Mouse (Mus musculus) cerebellum, adult 2 months (tissue): ENCODE data around the gene Slc5a10.

Experiments used
- CTCF ChIP-seq: fragments of 200-500 bp; IDR thresholded peaks from 2 replicates; pipeline ENCODE4 v1.5.1; 2011; ENCODE audit warnings: low read depth, mild to moderate bottlenecking, control low read depth, low read length, moderate library complexity, borderline replicate concordance; ENCODE audit not compliant: insufficient read depth
- POLR2A ChIP-seq: fragments of 200-500 bp; IDR thresholded peaks from 2 replicates; pipeline ENCODE4 v1.6.1; 2011; ENCODE audit warnings: low read length, control low read depth, borderline replicate concordance; ENCODE audit not compliant: insufficient read depth

DNA sequence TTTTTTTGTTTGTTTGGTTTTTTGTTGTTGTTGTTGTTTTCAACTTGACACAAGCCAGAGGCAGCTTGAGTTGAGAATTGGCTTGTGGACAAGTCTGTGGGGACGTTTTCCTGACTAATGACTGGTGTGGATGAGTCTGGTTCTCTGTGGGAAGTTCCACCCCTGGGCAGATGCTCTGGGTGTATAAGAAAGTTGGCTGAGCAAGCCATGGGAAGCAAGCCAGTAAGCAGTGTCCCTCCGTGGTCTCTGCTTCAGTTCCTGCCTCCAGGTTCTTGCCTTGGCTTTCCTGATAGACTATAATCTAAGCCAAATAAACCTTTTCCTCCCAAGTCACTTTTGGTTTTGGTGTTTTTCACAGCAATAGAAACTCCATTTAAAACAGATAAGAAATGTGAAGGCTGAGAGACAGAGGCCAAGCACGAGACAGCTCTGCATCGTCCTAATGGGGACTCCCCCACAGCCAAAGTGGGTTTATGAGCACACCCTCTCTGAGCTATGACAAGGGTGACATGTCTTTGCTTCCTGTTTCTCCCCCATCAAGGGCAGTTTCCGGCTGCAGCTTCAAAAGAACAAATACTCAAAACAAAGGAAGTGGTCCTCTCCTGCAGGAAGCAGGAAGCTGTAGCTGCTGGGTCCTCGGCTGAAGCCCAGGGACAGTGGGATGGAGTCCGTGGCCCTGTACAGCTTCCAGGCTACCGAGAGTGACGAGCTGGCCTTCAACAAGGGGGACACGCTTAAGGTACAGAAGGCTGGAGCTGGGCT lies 67.8 kb downstream of the Slc5a10 start, which contains the start of gene Grap:
- no peak for TF ChIP-seq CTCF
- TF ChIP-seq POLR2A, result no peak
